Mouse (Mus musculus): Measurements from ENCODE around the gene Rho.

DNA sequence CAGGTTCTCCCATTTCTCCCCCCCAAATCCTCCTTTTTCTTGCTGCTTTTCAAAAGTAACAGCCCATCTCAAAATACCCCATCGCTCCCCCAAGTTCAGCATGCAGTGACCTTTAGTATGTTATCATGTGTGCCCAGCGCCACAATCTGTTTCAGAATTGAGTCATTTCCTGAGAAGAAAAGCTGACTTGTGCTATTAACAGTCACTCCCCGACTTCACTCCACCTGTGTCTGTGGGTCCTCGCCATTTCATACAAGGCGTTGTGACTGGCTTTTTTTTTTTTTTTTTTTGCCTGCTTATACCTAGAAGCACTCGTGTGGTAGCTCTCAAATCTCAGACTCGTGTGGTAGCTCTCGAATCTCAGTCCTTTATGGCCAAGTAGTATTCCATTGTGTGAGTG, 14.1 kb downstream of the Rho start:
- TF ChIP-seq CTCF (IDR thresholded peaks at IDR 0.05; ENCODE audit: low read depth, low read length) (no peak), TAL1 (conservative IDR thresholded peaks at IDR 0.05; ENCODE audit: low read depth, low read length) (no peak), GATA1 (IDR thresholded peaks at IDR 0.05; ENCODE audit: borderline replicate concordance, low read length) (no peak)
